Mouse (Mus musculus): Measurements from ENCODE around the gene Brwd1.

DNA sequence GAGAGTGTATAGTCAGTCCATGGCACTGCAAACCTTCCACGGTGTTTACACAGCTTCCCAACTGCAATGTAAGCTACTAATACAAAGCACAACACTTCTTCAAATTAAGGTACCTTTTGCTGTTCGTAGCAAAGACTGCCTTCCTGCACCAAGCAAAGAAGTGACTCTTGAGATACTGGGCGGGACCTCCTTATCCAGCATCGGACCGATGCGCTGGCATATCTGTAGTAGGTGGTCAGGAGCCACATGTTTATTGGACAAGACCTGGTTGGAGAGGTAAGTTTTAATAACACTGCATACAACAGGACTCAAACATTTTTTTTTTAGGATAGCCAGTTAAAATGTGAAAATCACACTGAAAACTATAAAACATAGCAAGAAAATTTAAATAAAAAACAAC is 14.0 kb downstream of the Brwd1 start:
- no peak for TF ChIP-seq POLR2A (IDR thresholded peaks at IDR 0.05; ENCODE audit: insufficient read depth, low read depth, low read length)
- TF ChIP-seq CTCF (IDR thresholded peaks at IDR 0.05; ENCODE audit: insufficient read depth, low read depth, low read length): no peak

Data from olfactory bulb, adult 2 months (tissue).